Mouse (Mus musculus) thymus, postnatal 4 days (tissue): Measurements from ENCODE around the gene 4930442H23Rik.

ENCODE experiments used
- DNase-seq: peaks from one replicate; pipeline ENCODE4 v3.0.0; 2021

Gene 4930442H23Rik

DNA sequence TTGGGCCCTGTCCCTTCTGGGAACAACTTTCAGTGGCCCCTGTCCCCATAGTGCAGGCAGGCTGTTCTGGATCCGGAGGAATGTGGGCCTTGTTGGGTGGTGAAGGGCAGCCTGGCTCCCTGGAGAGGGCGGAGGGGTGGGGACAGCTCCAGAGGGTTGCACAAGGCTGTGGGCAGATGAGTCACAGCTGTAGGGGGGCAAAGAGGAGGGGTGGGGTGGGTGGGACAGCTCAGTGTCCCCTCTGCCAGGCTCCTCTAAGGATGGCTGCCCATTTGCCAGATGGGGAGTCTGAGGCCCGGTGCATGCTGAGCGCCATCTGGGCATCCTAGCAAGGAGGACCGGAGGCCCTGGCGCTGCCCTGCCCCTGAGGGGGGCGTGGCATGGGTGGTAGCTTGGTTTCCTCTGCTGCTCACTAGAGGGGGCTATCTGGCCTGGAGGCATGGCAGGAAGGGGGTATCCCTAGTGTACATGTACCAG, 40.5 kb downstream of the 4930442H23Rik start:
- DNase-seq = no peak

DNA sequence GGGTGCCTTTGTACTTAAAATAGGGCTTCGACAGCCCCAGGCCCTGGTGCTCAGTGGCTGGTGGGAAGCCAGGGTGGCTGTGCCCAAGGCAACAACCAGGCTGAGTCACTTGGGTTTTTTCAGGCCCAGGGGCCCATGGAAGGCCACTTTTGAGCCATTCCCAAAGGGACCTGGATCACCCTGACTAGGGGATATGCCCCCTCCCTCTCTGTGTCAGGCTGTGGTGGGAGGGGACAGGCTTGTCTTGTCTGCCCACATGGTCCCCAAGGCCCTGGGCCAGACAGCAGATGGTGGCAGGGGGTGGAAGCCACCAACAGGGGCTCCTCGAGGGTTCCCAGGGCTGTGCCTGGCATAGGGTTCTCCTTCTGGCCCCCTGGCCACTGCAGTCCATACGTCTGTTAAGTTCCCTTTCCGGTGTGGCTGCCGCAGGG, 41.1 kb downstream of the 4930442H23Rik start:
- no peak for DNase-seq

DNA sequence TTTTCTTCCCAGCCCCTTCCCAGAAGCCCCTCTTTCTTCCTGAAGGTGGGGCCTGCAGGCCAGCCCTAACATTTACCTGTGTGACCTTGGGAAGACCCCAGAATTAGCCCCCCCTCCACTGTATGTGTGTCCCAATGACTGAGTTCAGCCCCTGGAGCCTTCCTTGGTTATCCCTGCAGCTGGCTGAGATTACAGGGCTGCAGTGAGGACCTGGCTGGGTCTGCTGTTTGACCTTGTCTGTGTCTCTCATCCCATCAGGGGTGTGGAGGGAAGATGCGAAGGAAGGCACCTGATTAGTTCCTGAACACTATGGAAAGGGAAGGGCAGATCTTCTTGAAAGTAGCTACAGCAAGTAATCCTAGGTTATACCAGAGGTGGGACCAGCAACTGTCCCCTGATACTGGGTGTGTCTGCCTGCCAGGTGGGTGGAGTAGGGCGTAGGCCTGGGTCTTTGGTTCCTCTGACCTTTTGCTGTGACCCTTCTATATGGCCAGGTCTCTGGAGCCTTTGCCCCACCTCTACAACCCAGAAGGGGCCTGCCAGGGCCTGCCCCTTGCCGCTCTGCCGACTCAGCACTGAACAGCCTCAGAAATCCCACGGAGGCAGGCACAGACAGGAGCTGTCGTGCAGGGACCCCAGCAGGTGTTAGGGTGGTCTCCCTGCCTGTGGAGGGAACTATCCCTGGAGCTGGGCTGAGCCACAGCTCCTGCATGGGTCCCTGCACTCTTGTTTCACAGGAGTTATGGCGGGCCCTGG, 42.0 kb downstream of the 4930442H23Rik start:
- no peak for DNase-seq

DNA sequence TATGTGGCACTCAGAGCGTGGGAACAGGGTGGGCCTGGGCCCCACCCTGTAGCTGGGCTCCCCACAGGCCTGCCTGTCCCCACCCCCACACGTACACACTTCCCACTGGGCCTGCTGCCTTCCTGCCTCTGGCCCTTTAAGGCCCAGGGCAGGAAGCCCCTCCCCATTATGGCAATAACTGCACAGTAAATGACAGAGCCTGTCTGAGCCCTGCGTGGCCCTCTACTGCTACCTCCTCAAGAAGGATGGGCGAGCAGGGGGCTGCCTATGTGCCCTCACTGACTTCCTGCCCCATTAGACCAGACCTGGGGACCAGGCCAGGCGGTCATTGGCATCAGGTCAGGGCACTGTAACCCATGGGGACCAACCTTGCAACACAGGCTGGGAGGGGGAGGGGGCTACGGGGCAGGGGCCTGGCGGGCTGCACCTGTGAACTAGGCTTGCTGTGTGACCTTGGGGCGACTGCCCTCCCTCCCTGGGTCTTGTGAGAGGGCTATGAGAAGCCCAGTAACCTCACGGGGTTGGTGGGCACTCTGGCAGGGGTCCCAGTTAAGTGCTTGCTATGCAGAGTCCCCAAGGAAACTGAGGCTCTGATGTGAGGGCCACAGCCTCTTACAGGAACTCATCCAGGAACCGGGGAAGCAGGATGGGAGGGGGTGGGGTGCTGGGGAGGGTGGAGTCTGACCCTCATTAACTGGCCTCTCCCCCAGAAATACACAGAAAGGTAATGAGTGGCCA, 42.8 kb downstream of the 4930442H23Rik start:
- DNase-seq = peak; percentile 45

DNA sequence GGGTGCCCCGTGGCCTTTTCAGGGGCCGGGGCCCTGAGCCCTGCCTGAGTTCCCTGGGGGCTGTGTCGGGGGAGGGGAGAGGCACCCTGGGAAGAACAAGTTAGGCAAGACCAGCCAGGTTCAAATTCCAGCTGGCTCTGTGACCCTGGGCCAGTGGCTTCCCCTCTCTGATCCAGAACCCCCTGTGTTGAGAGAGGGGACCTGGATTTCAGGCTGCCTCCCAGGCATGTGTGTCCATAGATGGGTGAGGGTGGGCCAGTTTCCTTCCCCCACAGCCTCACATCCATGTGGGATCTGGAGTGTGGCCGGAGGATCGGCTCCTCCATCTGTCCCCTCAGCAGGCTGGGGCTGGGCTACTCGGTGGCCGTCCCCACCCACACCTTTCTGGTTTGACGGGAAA, 43.6 kb downstream of the 4930442H23Rik start:
- no peak for DNase-seq

DNA sequence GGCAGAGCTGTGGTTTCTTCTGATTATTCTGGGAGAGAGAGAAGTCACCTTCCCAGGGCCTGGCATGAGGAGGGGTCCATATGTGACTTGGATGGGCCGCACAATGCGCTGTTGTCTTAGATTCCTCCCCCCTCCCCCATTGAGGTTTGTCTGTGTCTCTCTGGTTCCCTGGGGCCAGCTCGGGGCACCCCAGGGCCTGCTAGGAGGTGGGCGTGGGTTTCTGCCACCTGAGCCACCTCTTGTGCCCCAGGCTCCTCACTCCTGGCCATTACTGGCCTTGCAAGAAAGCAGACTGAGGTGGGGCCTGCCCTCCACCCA, 44.2 kb downstream of the 4930442H23Rik start:
- no peak for DNase-seq

DNA sequence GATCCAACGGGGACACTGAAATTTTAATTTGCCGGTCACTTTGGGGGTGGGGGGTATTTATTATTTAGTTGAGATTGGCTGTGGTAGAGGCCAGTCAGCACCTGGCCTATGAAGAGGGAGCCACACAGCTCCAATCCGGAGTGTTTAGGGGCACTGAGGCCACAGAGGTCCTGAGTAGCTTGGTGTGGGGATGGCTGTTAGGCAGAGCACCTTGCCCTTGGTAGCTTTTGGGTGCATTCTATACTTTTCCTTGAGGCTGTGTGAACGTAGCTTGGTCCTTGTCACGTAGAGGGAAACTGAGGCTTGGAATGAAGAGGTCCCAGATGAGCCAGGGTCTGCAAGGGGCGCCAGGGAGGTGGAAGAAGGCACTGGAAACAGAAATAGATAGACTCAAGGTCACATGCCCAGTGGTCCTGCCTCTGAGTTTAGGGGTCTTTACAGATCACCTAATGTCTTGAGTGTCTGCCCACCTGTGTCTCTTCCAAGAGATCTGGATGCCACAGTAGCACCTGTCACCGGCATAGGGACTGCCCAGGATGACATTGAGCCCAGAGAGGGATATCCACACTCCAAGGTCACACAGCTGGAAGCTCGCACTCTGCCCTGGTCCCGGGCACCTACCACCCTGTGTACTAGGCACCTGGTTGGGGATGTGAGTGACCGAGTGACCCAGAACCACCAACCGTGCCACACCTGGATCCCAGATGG, 44.7 kb downstream of the 4930442H23Rik start:
- DNase-seq = no peak

DNA sequence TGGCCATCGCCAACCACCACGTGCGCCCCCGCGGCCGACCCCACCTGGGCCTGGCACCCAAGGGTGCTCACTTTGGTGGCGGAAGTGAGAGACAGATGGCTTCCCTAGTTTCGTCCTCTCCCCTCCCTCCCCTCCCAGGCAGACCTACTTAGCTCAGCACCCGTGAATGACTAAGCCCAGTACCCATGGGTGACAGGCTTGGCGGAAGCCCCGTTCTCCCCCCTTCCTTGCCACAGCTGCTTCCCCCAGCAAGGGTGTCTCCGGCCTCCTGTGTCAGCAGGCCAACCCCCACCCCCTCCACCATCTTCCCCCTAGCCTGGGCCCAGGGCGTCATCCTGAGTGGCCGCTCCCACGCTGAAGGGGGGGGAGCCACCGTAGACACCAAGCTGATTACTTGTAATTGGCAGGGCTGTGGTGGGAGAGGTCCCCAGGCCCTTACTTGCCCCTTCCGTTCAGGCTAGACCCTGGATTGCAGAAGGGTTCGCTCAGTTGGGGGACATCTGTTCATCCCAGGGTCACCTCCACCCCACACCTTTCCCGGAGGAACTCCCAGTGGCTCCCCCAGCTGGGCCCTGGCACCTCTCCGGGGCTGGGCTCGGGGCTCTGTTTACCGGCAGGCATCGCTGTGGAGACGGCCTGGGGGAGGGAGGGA, 45.4 kb downstream of the 4930442H23Rik start:
- DNase-seq = no peak

DNA sequence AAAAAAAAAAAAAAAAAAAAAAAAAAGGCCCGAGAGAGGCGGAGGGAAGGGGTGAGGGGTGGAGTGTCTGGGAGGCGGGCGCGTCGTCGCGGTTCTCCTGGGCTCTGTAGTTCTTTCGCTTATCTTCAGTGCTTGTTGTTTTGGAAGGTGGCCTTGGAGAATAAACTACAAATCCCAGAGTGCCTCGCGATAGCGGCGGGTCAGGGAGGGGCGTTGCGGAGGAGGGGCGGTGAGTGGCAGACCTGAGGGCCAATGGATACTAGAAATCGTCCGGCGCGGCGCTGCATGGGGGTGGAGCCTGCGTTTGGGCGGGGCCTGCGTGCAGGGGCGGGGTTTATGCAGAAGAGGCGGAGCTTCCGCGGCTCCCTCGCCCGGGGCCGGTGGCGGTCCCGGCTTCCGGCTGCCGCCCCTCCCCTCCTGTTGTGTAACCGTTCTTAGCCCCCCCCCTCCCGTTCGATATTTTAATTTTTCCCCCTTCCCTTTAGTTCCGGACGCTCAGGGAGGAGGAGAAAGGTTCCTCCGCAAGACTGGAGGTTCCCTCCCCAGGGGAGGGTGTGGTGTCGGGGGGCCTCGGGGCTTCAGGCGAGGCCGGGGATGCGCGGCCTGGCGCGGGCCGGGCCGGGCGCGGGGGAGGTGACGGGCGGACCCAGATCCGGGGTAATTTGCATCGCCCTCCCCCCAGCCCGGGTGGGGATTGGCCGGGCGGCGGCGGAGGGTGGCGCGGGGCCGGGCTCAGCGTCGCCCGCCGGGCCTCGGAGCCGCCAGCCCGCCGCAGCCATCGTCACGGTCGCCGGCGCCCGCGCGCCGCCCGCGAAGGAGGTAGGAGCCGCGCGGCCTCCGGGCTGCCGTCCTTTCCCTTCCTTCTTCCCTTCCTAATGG, 46.2 kb downstream of the 4930442H23Rik start:
- peak; percentile 99 for DNase-seq

DNA sequence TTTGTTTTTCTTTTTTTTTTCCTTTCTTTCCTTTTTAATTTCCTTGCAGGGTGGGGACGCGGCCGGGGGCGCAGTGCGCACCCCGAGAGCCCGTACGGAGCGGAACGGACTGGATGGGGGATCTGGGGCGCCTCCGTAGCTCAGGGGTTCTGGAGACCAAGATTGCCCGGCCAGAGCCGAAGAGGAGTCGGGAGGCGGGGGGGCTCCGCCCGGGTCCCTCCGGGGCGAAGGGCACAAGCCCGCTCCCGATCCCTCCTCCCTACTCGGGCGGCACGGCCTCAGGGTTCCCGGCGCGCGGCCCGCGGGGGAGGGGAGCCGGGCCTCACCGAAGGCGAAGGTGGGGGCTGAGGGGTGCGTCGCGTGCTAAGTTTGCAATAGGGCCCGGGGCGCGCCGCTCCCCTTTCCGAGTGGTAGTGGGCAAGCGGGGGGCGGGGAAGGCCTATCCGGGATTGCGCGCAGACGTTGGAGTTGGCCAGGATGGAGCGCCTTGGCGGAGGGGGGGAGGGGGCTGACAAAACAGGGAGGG, 46.9 kb downstream of the 4930442H23Rik start:
- peak; percentile 89 for DNase-seq

DNA sequence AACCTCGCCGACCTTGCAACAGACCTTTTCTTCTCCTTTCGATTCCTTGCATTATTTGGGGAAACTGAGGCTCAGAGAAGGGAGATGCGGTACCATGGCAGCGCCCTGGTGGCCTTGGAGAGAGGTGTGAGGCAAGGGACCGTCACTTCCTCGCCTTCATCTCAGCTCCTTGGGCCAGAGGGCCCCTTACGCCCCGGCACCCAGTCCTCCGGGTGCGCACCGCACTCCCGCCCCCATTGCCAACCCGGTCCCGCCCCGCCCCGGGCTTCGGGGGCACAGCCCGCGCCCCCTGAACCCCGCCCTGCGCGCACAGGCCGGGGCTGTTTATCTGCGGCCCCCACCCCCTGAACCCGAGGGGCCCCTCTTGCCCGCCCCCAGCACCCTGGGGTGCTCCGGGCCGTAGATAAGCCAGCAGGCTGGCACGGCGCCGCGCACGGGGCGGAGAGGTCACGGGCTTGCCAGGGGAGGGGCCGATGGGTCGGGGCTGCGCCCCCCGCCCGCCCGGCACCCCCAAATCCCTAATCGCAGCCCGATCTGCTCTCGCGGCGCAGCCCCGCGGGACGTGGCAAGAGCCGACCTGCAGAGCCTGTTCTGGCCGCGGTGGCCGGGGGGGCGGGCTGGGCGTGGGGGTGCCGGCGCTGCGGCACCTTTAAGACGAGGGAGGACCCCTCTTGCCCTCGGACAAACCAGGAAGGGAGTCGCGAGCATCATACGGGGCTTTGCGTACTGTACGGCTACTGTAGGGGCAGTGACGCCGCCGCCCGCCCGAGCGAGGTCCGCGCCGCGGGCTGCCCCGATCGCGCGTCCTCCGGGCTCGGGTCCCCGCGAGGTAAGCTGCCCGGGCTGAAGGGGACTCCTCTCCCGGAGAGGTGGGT, 47.6 kb downstream of the 4930442H23Rik start:
- DNase-seq = peak; percentile 78

DNA sequence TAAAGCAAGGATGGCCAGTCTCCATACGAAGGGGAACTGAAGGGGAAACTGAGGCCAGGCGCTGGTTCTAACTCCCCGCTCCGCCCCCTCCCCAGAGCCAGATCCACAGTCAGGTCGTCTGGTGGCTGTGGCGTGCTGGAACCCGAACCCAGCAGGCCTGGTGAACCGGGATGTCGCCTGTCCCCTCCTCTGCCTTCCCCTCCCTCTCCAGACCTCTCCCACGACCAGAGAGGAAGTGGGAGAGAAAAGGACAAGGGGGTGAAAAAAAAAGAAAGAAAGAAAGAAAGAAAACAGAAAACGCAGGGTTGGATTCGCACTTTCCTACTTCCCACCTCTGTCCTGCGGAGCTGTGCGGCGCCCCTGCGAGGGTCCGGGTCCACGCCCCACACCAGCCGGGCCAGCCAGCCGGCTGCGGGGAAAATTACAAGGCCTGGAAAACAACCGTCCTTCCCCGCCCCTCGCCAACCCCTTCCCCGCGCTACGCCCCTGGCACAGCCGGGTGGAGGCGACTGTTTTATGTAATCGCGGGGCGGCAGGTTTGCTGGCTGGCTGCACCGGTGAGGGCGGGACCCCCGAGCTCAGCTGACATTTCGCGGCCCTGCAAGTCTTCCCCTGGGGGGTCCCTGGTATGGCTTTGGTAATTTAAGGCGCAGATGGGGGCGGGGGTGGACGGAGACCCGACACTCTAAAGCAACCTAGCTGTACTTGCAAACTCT, 48.5 kb downstream of the 4930442H23Rik start, which contains the start of gene Zbtb7a:
Zbtb7a (plus strand) TSS at position 255 of the 716 bp plus-strand sequence.
- DNase-seq = peak; percentile 67

DNA sequence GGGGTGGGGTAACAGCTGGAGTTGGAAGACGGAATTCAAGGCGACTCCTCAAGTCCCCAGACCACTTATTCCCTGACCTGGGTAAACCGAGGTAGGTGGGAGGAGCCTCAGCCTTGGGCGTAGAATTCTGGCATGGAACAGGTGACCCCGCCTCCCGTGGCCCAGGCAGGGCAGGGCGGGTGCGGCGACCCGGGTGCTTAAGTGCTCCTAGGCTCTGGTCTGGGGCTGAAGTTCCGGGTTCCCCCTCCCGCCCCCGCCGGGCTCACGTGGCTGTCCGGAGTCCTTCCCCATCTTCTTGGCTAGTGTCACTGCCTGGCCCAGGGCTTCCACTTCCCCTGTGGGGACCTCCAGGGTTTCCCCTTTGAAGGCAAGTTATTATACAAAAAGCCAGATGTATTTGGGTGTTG, 49.5 kb downstream of the 4930442H23Rik start:
- peak; percentile 54 for DNase-seq
